Mouse (Mus musculus): ENCODE measurements around the gene Slco1a4.

- TF ChIP-seq POLR2A (IDR thresholded peaks at IDR 0.05; ENCODE audit: borderline replicate concordance, extremely low read depth, insufficient read depth, insufficient read length, poor library complexity, severe bottlenecking) (no peak), CTCF (IDR thresholded peaks at IDR 0.05; ENCODE audit: borderline replicate concordance, extremely low read depth, insufficient read depth, insufficient read length) (peak; percentile 26; the same call in 1 of the 2 replicates)
Observed at GRCm38 (mm10) chr6:141888248-141888647, 32.2 kb upstream of the Slco1a4 start.
